Mouse (Mus musculus) stomach, postnatal 0 days (tissue): ENCODE data around the gene Nxn.

Source experiments
- CTCF ChIP-seq: IDR thresholded peaks from 2 replicates; pipeline ENCODE4 v1.5.1; 2016; ENCODE audit warnings: antibody characterized with exemption, low read depth, mild to moderate bottlenecking, moderate library complexity
- EP300 ChIP-seq: optimal IDR thresholded peaks from 2 replicates; pipeline ENCODE3; 2016; ENCODE audit warnings: antibody characterized with exemption

GRCm38 (mm10) chr11:76392996-76393395 is 5.9 kb downstream of the Nxn start:
- TF ChIP-seq EP300 (no peak), CTCF (no peak)
